Comparison of ENCODE assay signal across 44 mouse cellular contexts in the genomic region with DNA sequence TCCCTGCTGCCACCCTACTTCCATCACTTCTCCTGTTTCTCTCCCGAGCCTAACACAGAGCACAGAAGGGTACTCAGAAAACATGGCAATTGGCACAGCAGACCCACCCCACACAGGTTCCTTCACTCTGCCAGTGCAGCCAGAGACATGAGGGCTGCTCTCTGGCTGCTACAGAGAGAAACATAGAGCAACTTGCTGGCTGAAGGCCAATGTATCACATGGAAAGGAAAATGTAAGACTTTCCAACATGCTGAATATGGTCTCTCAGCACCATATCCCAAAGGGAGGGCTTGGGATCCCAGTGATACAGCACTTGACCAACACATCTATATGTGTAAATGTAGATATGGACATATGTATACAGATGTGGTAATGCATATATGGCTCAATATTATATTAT. TPM values are rescaled to one million over a fixed set of nuclear protein-coding genes. Genes with fewer than 3 reads are reported as not detected.
"Had no signal": no experiment of that assay in that cellular context is flagged by ENCODE, and none has a peak within 500 bp of the region (broad histone marks: within the 10 kb centered on the region; RNA-seq: fewer than 3 reads in every experiment).

No protein-coding gene starts in this region.

- H3K4me2 ChIP-seq: heart, embryonic 12.5 days; hindbrain, embryonic 13.5 days; hindbrain, embryonic 15.5 days; kidney, embryonic 15.5 days; limb, embryonic 13.5 days; limb, embryonic 15.5 days; liver, embryonic 11.5 days; liver, embryonic 13.5 days; liver, embryonic 15.5 days had no signal

- H3K27me3 ChIP-seq: hindbrain, embryonic 13.5 days; hindbrain, embryonic 15.5 days; kidney, embryonic 15.5 days; limb, embryonic 13.5 days; limb, embryonic 15.5 days; liver, embryonic 13.5 days; liver, embryonic 15.5 days had no signal

- ATAC-seq: hindbrain, postnatal 0 days; intestine, embryonic 16.5 days had no signal

- H3K36me3 ChIP-seq: heart, embryonic 10.5 days; heart, embryonic 12.5 days; hindbrain, embryonic 13.5 days; hindbrain, embryonic 15.5 days; kidney, embryonic 15.5 days; limb, embryonic 13.5 days; limb, embryonic 15.5 days; liver, embryonic 13.5 days; liver, embryonic 15.5 days had no signal

- H3K9ac ChIP-seq: heart, embryonic 12.5 days; hindbrain, embryonic 13.5 days; hindbrain, embryonic 15.5 days; kidney, embryonic 15.5 days; limb, embryonic 13.5 days; limb, embryonic 15.5 days; liver, embryonic 13.5 days; liver, embryonic 15.5 days had no signal

- H3K9me3 ChIP-seq: heart, embryonic 10.5 days; heart, embryonic 12.5 days; hindbrain, embryonic 13.5 days; hindbrain, embryonic 15.5 days; kidney, embryonic 15.5 days; limb, embryonic 13.5 days; limb, embryonic 15.5 days; liver, embryonic 13.5 days; liver, embryonic 15.5 days had no signal

- H3K4me1 ChIP-seq: heart, embryonic 10.5 days; heart, embryonic 12.5 days; hindbrain, embryonic 15.5 days; kidney, embryonic 15.5 days; limb, embryonic 13.5 days; limb, embryonic 15.5 days; liver, embryonic 13.5 days; liver, embryonic 15.5 days had no signal

- DNase-seq: gastrocnemius, postnatal 14 days; gastrocnemius, postnatal 36 days; heart, adult 18-20 months; heart, postnatal 10 days; kidney, adult 11 months; kidney, adult 2 months; kidney, adult 9 months; kidney, postnatal 14 days; kidney, postnatal 36 days; layer of hippocampus, adult 9-11 months; layer of hippocampus, postnatal 36 days; left cerebral cortex, postnatal 4 days; liver, embryonic 13.5 days had no signal

- H3K27ac ChIP-seq: heart, embryonic 10.5 days; hindbrain, embryonic 13.5 days; hindbrain, embryonic 15.5 days; hindbrain, postnatal 0 days; kidney, embryonic 15.5 days; kidney, postnatal 0 days; limb, embryonic 13.5 days; limb, embryonic 15.5 days; liver, embryonic 13.5 days; liver, embryonic 15.5 days had no signal

- H3K4me3 ChIP-seq: heart, embryonic 10.5 days; heart, embryonic 12.5 days; hindbrain, embryonic 13.5 days; hindbrain, embryonic 15.5 days; kidney, embryonic 15.5 days; limb, embryonic 13.5 days; limb, embryonic 15.5 days; liver, embryonic 13.5 days; liver, embryonic 15.5 days had no signal

RNA-seq across cellular contexts. Expression of a gene that starts 43.3 kb away (rescaled TPM):
- total RNA-seq: gastrocnemius, adult 18-20 months; gastrocnemius, adult 8-10 months; gastrocnemius, postnatal 14 days; gastrocnemius, postnatal 36 days; heart, adult 18-20 months; heart, adult 8-10 months; heart, postnatal 10 days; heart, postnatal 25 days; hematopoietic stem cell, adult 5-6 weeks; hindbrain, postnatal 0 days; layer of hippocampus, adult 18-20 months; layer of hippocampus, adult 8-10 months; layer of hippocampus, postnatal 14 days; layer of hippocampus, postnatal 36 days; left cerebral cortex, adult 18-20 months; left cerebral cortex, adult 8-10 months; left cerebral cortex, postnatal 10 days; left cerebral cortex, postnatal 25 days; left cerebral cortex, postnatal 4 days had no signal
- polyA plus RNA-seq: gonadal fat pad, adult 2 months; heart, embryonic 10.5 days; heart, embryonic 12.5 days; heart, embryonic 14.5 days; heart, embryonic 16.5 days; hindbrain, embryonic 11.5 days; hindbrain, embryonic 13.5 days; hindbrain, postnatal 0 days; intestine, embryonic 14.5 days; intestine, embryonic 16.5 days; kidney, adult 2 months; kidney, embryonic 15.5 days; kidney, postnatal 0 days; large intestine, adult 2 months; limb, embryonic 11.5 days; limb, embryonic 13.5 days; limb, embryonic 15.5 days; liver, embryonic 11.5 days; liver, embryonic 13.5 days; liver, embryonic 15.5 days had no signal

RNA-seq across cellular contexts. Expression of a gene that starts 57.3 kb away (rescaled TPM):
- total RNA-seq: gastrocnemius, adult 18-20 months; gastrocnemius, adult 8-10 months; gastrocnemius, postnatal 14 days; gastrocnemius, postnatal 36 days; heart, adult 18-20 months; heart, adult 8-10 months; heart, postnatal 10 days; heart, postnatal 25 days; hematopoietic stem cell, adult 5-6 weeks; hindbrain, postnatal 0 days; layer of hippocampus, adult 18-20 months; layer of hippocampus, adult 8-10 months; layer of hippocampus, postnatal 14 days; layer of hippocampus, postnatal 36 days; left cerebral cortex, adult 18-20 months; left cerebral cortex, adult 8-10 months; left cerebral cortex, postnatal 10 days; left cerebral cortex, postnatal 25 days; left cerebral cortex, postnatal 4 days had no signal
- polyA plus RNA-seq: gonadal fat pad, adult 2 months; heart, embryonic 10.5 days; heart, embryonic 12.5 days; heart, embryonic 14.5 days; heart, embryonic 16.5 days; hindbrain, embryonic 11.5 days; hindbrain, embryonic 13.5 days; hindbrain, embryonic 15.5 days; hindbrain, postnatal 0 days; intestine, embryonic 14.5 days; intestine, embryonic 16.5 days; kidney, adult 2 months; kidney, embryonic 15.5 days; kidney, postnatal 0 days; large intestine, adult 2 months; limb, embryonic 11.5 days; limb, embryonic 13.5 days; limb, embryonic 15.5 days; liver, embryonic 11.5 days; liver, embryonic 13.5 days; liver, embryonic 15.5 days had no signal
